Mouse (Mus musculus) inflammation-experienced regulatory T-cells, adult 16 weeks (primary cell): ENCODE data around the gene Nosip. TPM values are rescaled to one million over a fixed set of nuclear protein-coding genes. Genes with fewer than 3 reads are reported as not detected.

ENCODE experiments used
- polyA plus RNA-seq: library from polyadenylated mRNA; unstranded; fragments of 100-300 nt; shearing (Covaris generic); gene quantifications from one replicate; pipeline ENCODE4 v1.2.1, GENCODE M21; 2017

Gene Nosip
- 127 TPM for polyA plus RNA-seq

GRCm38 (mm10) chr7:45062239-45062835 is at the start of gene Nosip, which contains the start of gene Prrg2:
Gene Nosip, plus strand, starts transcription at chr7:45062429.
Gene Prrg2, minus strand, starts transcription at chr7:45062677.

GRCm38 (mm10) chr7:45015957-45016612 is 46.1 kb upstream of the Nosip start, which contains the start of gene Scaf1:
Gene Scaf1, minus strand, starts transcription at chr7:45016363.

GRCm38 (mm10) chr7:45017242-45018061 is 44.8 kb upstream of the Nosip start, which contains the start of gene Rras:
Gene Rras, plus strand, starts transcription at chr7:45017961.

GRCm38 (mm10) chr7:45052862-45053116 is 9.4 kb upstream of the Nosip start, which contains the start of gene Prr12:
Gene Prr12, minus strand, starts transcription at chr7:45052881.

GRCm38 (mm10) chr7:45092048-45092447 is 29.8 kb downstream of the Nosip start, which contains the start of gene Rcn3:
Gene Rcn3, minus strand, starts transcription at chr7:45092221.

GRCm38 (mm10) chr7:45103652-45104180 is 41.5 kb downstream of the Nosip start, which contains the start of gene Fcgrt:
Gene Fcgrt, minus strand, starts transcription at chr7:45103851.

GRCm38 (mm10) chr7:45124224-45125143 is 62.3 kb downstream of the Nosip start, which contains the start of gene Rps11:
Gene Rps11, minus strand, starts transcription at chr7:45124439.

Other genes with a start within 250 kb of the Nosip start
- 63.1 TPM for gene Nup62, start 246.3 kb upstream of the Nosip start, polyA plus RNA-seq
- 2.9 TPM for gene Il4i1, start 246.0 kb upstream of the Nosip start, polyA plus RNA-seq
- 0.22 TPM for gene Atf5, start 245.8 kb upstream of the Nosip start, polyA plus RNA-seq
- 20.5 TPM for gene Akt1s1, start 213.4 kb upstream of the Nosip start, polyA plus RNA-seq
- gene Tbc1d17, start 213.3 kb upstream of the Nosip start, polyA plus RNA-seq: 114 TPM
- 112 TPM for gene Pnkp, start 205.3 kb upstream of the Nosip start, polyA plus RNA-seq
- 10.1 TPM for gene Ptov1, start 192.6 kb upstream of the Nosip start, polyA plus RNA-seq
- 52.0 TPM for gene Med25, start 169.7 kb upstream of the Nosip start, polyA plus RNA-seq
- 52.1 TPM for gene Fuz, start 166.3 kb upstream of the Nosip start, polyA plus RNA-seq
- gene Ap2a1, start 132.9 kb upstream of the Nosip start, polyA plus RNA-seq: 36.1 TPM
- not detected for gene Tsks, start 119.2 kb upstream of the Nosip start, polyA plus RNA-seq
- gene Cpt1c, start 87.6 kb upstream of the Nosip start, polyA plus RNA-seq: 0.72 TPM
- 180 TPM for gene Prmt1, start 75.9 kb upstream of the Nosip start, polyA plus RNA-seq
- 248 TPM for gene Irf3, start 64.8 kb upstream of the Nosip start, polyA plus RNA-seq
- gene Bcl2l12, start 63.7 kb upstream of the Nosip start, polyA plus RNA-seq: 29.1 TPM
- gene Scaf1, start 46.1 kb upstream of the Nosip start, polyA plus RNA-seq: 27.6 TPM
- gene Rras, start 44.5 kb upstream of the Nosip start, polyA plus RNA-seq: 15.1 TPM
- gene Prr12, start 9.5 kb upstream of the Nosip start, polyA plus RNA-seq: 3.5 TPM
- 3.2 TPM for gene Prrg2, start 248 bp downstream of the Nosip start, polyA plus RNA-seq
- gene Rcn3, start 29.8 kb downstream of the Nosip start, polyA plus RNA-seq: 159 TPM
- gene Fcgrt, start 41.4 kb downstream of the Nosip start, polyA plus RNA-seq: 6.5 TPM
- 2,486 TPM for gene Rps11, start 62.0 kb downstream of the Nosip start, polyA plus RNA-seq
- 2,118 TPM for gene Rpl13a, start 66.3 kb downstream of the Nosip start, polyA plus RNA-seq
- gene Gm45713, start 73.8 kb downstream of the Nosip start, polyA plus RNA-seq: not detected
- 225 TPM for gene Flt3l, start 74.0 kb downstream of the Nosip start, polyA plus RNA-seq
- gene Pih1d1, start 91.9 kb downstream of the Nosip start, polyA plus RNA-seq: 59.5 TPM
- gene Aldh16a1, start 92.2 kb downstream of the Nosip start, polyA plus RNA-seq: 70.8 TPM
- gene Slc17a7, start 101.5 kb downstream of the Nosip start, polyA plus RNA-seq: not detected
- gene Gfy, start 117.1 kb downstream of the Nosip start, polyA plus RNA-seq: not detected
- not detected for gene Pth2, start 118.6 kb downstream of the Nosip start, polyA plus RNA-seq
- gene Ccdc155, start 142.5 kb downstream of the Nosip start, polyA plus RNA-seq: 0.26 TPM
- 23.5 TPM for gene Dkkl1, start 149.7 kb downstream of the Nosip start, polyA plus RNA-seq
- 1.8 TPM for gene Tead2, start 153.3 kb downstream of the Nosip start, polyA plus RNA-seq
- 675 TPM for gene Cd37, start 176.7 kb downstream of the Nosip start, polyA plus RNA-seq
- gene Slc6a16, start 178.7 kb downstream of the Nosip start, polyA plus RNA-seq: not detected
- not detected for gene Slc6a21, start 215.1 kb downstream of the Nosip start, polyA plus RNA-seq